Mouse (Mus musculus) embryo, embryonic 11.5 days (tissue): Measurements from ENCODE around the gene Gapdhs.

ENCODE experiments used
- DNase-seq: peaks from one replicate; pipeline ENCODE4 v3.0.0-alpha.2; 2012; ENCODE audit warnings: low read depth, low spot score

Gene Gapdhs

GRCm38 (mm10) chr7:30681897-30682296 lies 61.6 kb downstream of the Gapdhs start:
- DNase-seq, result no peak
